Mouse (Mus musculus) E14TG2a.4 (cell line): ENCODE results near the gene Cacna1a.

Experiments used
- CTCF ChIP-seq: conservative IDR thresholded peaks from 2 replicates; pipeline ENCODE4 v1.5.1; 2014; ENCODE audit warnings: low read length
- POU5F1 ChIP-seq: IDR thresholded peaks from 2 replicates; pipeline ENCODE4 v1.6.1; 2014; ENCODE audit warnings: low read length, borderline replicate concordance

GRCm38 (mm10) chr8:84656191-84656525 lies 267.9 kb downstream of the Cacna1a start:
- TF ChIP-seq POU5F1 (no peak), CTCF (no peak)
